Mouse (Mus musculus) embryonic facial prominence, embryonic 15.5 days (tissue): ENCODE measurements around the gene Ifngr2. TPM values are rescaled to one million over a fixed set of nuclear protein-coding genes. Genes with fewer than 3 reads are reported as not detected.

ENCODE experiments used
- ATAC-seq: fragments of 200-750 bp; cut with Nextera tagmentation; 2 replicates; pipeline ENCODE4 v1.8.0; 2017; ENCODE audit warnings: low read depth, moderate TSS enrichment; ENCODE audit not compliant: insufficient number of reproducible peaks, low FRiP score, low TSS enrichment
- H3K27ac ChIP-seq: fragments of 300-500 bp; sonication (generic); replicated peaks from 2 replicates; pipeline ENCODE4 v1.5.1; 2015; ENCODE audit warnings: mild to moderate bottlenecking, inconsistent platforms
- H3K27me3 ChIP-seq: fragments of 300-500 bp; sonication (generic); 2 replicates; pipeline ENCODE4 v1.6.1; 2015; ENCODE audit warnings: inconsistent platforms
- H3K36me3 ChIP-seq: fragments of 300-500 bp; sonication (generic); 2 replicates; pipeline ENCODE4 v1.6.1; 2015; ENCODE audit warnings: mild to moderate bottlenecking, inconsistent platforms
- H3K4me1 ChIP-seq: fragments of 300-500 bp; sonication (generic); 2 replicates; pipeline ENCODE4 v1.6.1; 2015; ENCODE audit warnings: inconsistent platforms
- H3K4me2 ChIP-seq: fragments of 300-500 bp; sonication (generic); replicated peaks from 2 replicates; pipeline ENCODE4 v1.6.1; 2015; ENCODE audit warnings: mild to moderate bottlenecking, inconsistent platforms
- H3K4me3 ChIP-seq: fragments of 300-500 bp; sonication (generic); replicated peaks from 2 replicates; pipeline ENCODE4 v1.5.1; 2015; ENCODE audit warnings: mild to moderate bottlenecking, inconsistent platforms
- H3K9ac ChIP-seq: fragments of 300-500 bp; sonication (generic); 2 replicates; pipeline ENCODE4 v1.6.1; 2015; ENCODE audit warnings: inconsistent platforms
- H3K9me3 ChIP-seq: fragments of 300-500 bp; sonication (generic); replicated peaks from 2 replicates; pipeline ENCODE4 v1.6.1; 2016; ENCODE audit warnings: inconsistent platforms
- WGBS: fragments of 180-500 bp; shearing (Covaris S2); methylation state at CpG from one replicate; pipeline ENCODE4 v1.1.7; 2015; 5-methylcytosine and 5-hydroxymethylcytosine counted together
- polyA plus RNA-seq: library from polyadenylated mRNA; unstranded; fragments of >200 nt; fragmentation: Nextera tagmentation; extraction: Ambion mirVana; gene quantifications from 2 replicates; pipeline ENCODE4 v1.2.1, GENCODE M21; 2015

Gene Ifngr2
- polyA plus RNA-seq, 1 experiment from 2014 or later = 58.8 TPM

GRCm38 (mm10) chr16:91566002-91566401, 19.1 kb downstream of the Ifngr2 start:
- Histone ChIP-seq H3K36me3 (peaks cover 34% of the 10 kb centered on the region), H3K9me3 (no peaks in the 10 kb centered on the region), H3K4me3 (no peak overlapping the region), H3K27me3 (no peaks in the 10 kb centered on the region), H3K4me2 (no peak overlapping the region), H3K27ac (no peak overlapping the region), H3K9ac (no peak overlapping the region), H3K4me1 (no peaks in the 10 kb centered on the region)
- WGBS = 88% methylated on average over 7 of the region's 7 CpGs
- ATAC-seq = no peak

DNA sequence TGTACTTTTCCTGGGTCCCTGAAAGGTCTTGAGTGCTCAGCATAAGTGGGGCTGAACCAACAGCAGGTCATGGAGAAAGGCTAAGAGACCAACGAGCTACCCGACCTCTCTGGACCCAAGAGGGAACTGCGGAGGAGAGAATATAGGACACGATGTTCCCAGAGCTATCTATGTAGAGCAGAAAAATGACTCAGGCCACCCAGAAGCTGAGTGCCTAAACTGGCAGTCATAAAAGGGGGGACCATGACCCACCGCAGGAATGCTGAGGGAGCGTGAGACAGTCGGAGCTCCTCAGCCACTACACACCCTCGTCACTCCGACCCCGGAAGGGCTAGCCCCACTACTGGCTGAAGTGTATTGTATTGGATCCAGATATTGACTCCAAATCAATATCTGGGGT, 22.1 kb downstream of the Ifngr2 start:
- no peak for ATAC-seq
- Histone ChIP-seq H3K27ac (no peak overlapping the region), H3K9ac (no peak overlapping the region), H3K4me2 (no peak overlapping the region), H3K27me3 (no peaks in the 10 kb centered on the region), H3K36me3 (peaks cover 6% of the 10 kb centered on the region; the same call in 1 of the 2 replicates), H3K9me3 (no peaks in the 10 kb centered on the region), H3K4me1 (no peaks in the 10 kb centered on the region), H3K4me3 (no peak overlapping the region)
- WGBS = 88% methylated on average over 10 of the region's 10 CpGs

DNA sequence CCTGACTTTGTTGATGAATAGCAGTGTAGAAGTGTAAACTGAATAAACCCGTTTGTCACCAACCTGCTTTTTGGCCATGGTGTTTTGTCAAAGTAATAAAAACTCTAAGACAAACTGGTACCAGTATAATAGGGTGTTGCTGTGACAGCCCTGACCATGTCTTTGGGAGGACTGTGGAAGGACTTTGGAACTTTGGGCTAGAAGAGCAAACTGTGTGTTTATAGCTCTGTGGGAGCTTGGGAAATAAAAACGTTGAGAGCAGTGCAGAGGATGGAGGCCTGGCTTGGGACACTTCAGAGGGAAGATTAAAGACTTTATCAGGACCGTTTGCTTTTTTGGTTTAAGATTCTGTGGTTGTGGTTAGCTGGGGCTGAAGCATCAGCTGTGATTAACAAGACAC, 24.2 kb downstream of the Ifngr2 start:
- Histone ChIP-seq H3K4me2 (no peak overlapping the region), H3K9me3 (no peaks in the 10 kb centered on the region), H3K27ac (no peak overlapping the region), H3K27me3 (no peaks in the 10 kb centered on the region), H3K9ac (no peak overlapping the region), H3K4me1 (no peaks in the 10 kb centered on the region), H3K36me3 (0 out of 2 replicates have a peak, but pooled peaks cover 6% of the 10 kb centered on the region), H3K4me3 (no peak overlapping the region)
- 62% methylated on average over 3 of the region's 3 CpGs for WGBS
- ATAC-seq = no peak

DNA sequence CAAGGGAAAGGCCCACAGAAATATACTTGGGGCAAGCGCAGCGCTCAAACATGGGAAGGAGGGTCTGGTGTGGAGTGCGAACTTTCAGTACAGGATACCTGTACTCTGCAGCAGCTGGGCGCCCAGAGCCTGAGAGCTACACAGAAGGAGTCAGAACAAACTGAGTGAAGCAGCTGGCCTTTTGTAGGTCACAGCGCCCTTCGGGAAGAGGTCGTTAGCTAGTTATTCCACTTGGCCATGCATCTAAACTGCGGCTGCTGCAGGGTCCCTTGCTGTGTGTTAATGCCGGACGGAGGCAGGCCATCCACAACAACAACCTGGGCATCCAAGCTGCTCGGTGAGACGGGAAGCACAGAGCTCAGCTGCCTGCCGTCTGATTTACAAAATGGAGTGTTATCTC, 28.3 kb downstream of the Ifngr2 start:
- Histone ChIP-seq H3K9me3 (no peaks in the 10 kb centered on the region), H3K4me1 (no peaks in the 10 kb centered on the region), H3K27ac (no peak overlapping the region), H3K4me3 (no peak overlapping the region), H3K4me2 (no peak overlapping the region), H3K9ac (no peak overlapping the region), H3K36me3 (0 out of 2 replicates have a peak, but pooled peaks cover 6% of the 10 kb centered on the region), H3K27me3 (no peaks in the 10 kb centered on the region)
- WGBS = 80% methylated on average over 13 of the region's 13 CpGs
- ATAC-seq = no peak

- Histone ChIP-seq H3K4me3 (no peak overlapping the region), H3K36me3 (peaks cover 14% of the 10 kb centered on the region), H3K4me1 (no peaks in the 10 kb centered on the region), H3K9ac (no peak overlapping the region), H3K27ac (no peak overlapping the region), H3K27me3 (no peaks in the 10 kb centered on the region), H3K9me3 (no peaks in the 10 kb centered on the region), H3K4me2 (no peak overlapping the region)
- 71% methylated on average over 14 of the region's 14 CpGs for WGBS
- no peak for ATAC-seq
Measured at GRCm38 (mm10) chr16:91578980-91579720, 32.3 kb downstream of the Ifngr2 start.

GRCm38 (mm10) chr16:91582307-91582706, 35.4 kb downstream of the Ifngr2 start:
- peaks cover 17% of the 10 kb centered on the region for H3K36me3 ChIP-seq
- 58% methylated on average over 2 of the region's 2 CpGs for WGBS

GRCm38 (mm10) chr16:91585617-91586016, 38.7 kb downstream of the Ifngr2 start:
- H3K4me3 ChIP-seq = no peak overlapping the region
- peaks cover 17% of the 10 kb centered on the region for H3K36me3 ChIP-seq
- 0 out of 2 replicates have a peak, but pooled peaks cover 3% of the 10 kb centered on the region for H3K4me1 ChIP-seq
- H3K9me3 ChIP-seq = no peaks in the 10 kb centered on the region
- H3K4me2 ChIP-seq = no peak overlapping the region
- H3K27ac ChIP-seq = no peak overlapping the region
- no peak overlapping the region for H3K9ac ChIP-seq
- H3K27me3 ChIP-seq = no peaks in the 10 kb centered on the region
- no peak for ATAC-seq
- WGBS = 84% methylated on average over 5 of the region's 5 CpGs

More at GRCm38 (mm10) chr16:91582307-91582706, 35.4 kb downstream of the Ifngr2 start:
- Histone ChIP-seq H3K27ac (no peak overlapping the region), H3K9me3 (no peaks in the 10 kb centered on the region), H3K27me3 (no peaks in the 10 kb centered on the region), H3K4me3 (no peak overlapping the region), H3K4me2 (no peak overlapping the region), H3K9ac (no peak overlapping the region), H3K4me1 (no peaks in the 10 kb centered on the region)
- ATAC-seq = no peak

DNA sequence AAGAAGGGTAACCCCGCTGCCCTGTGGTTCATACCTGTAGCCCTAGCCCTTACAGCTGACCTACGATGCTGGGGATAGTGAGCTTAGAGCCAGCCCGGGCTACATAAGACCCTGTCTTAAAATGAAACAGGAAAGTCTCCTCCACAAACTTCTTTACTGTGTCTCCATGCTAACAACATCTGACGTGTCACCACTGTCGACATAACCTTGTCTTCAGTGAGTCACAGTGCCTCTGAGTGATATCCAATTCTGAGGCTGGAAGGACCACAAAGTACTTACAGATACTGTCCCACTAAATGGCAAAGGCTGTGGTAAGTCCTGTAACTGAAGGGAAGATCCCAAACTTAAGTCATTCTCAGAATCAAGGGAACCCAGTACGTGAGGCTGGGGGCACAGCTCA, 39.4 kb downstream of the Ifngr2 start:
- H3K4me2 ChIP-seq = no peak overlapping the region
- H3K27ac ChIP-seq = no peak overlapping the region
- 0 out of 2 replicates have a peak, but pooled peaks cover 3% of the 10 kb centered on the region for H3K4me1 ChIP-seq
- no peak for ATAC-seq
- no peak overlapping the region for H3K4me3 ChIP-seq
- no peaks in the 10 kb centered on the region for H3K27me3 ChIP-seq
- 87% methylated on average over 6 of the region's 6 CpGs for WGBS
- H3K36me3 ChIP-seq = peaks cover 12% of the 10 kb centered on the region
- no peak overlapping the region for H3K9ac ChIP-seq
- no peaks in the 10 kb centered on the region for H3K9me3 ChIP-seq

DNA sequence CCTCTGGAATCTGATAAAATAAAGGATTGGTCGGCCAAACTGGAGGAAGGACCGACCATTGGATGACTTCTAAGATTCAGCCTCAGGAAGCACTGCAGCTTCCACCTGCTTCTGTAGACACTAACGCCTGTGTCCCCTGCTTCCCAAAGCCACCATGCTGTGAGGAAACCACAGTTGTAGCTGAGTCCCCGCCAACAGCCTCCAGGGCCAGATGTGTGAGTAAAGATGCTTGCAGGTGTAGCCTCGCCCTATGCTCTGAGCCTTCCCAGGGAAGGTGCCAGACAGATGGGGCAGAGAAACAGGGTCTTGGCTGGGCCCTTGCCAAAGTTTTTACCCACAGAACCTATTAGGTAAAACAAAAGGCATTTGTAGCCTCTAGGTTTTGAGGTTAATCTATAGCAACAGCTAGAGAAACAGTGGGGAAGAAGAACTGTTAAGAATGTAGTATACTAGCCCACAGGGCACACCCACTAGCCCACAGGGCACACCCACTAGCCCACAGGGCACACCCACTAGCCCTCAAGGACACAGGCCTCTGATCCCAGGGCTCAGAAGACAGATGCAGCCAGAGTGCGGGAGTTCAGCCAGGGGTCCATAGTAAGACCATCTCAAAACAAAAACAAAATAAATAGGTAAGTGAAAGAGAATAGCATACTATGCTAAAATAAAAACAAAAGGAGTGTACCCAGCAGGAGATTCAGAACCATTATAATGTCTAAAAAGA, 41.0 kb downstream of the Ifngr2 start:
- Histone ChIP-seq H3K4me1 (peaks cover 7% of the 10 kb centered on the region; the same call in 1 of the 2 replicates), H3K36me3 (peaks cover 9% of the 10 kb centered on the region; the same call in 1 of the 2 replicates), H3K27ac (no peak overlapping the region), H3K4me3 (no peak overlapping the region), H3K27me3 (no peaks in the 10 kb centered on the region), H3K9me3 (no peaks in the 10 kb centered on the region), H3K4me2 (no peak overlapping the region), H3K9ac (no peak overlapping the region)
- 56% methylated on average over 6 of the region's 6 CpGs for WGBS
- no peak for ATAC-seq

DNA sequence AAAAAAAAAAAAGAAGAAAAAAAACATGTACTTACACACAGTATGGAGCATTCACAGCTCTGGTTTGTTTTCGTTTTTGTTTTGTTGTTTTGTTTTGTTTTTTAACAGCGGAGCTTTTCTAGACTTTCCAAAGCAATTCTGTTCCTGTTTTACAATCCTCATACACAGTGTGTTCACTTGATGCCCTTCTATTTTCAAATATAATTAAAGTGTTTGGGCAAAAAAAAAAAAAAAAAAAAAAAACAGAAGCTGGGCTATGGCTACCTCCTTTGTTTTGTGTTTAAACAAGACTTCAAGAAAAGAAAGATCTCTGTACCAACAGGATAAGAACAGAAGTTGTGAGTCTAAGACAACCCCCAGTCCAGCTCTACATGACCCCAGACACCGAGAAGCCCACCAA, 41.8 kb downstream of the Ifngr2 start:
- peaks cover 7% of the 10 kb centered on the region; the same call in 1 of the 2 replicates for H3K4me1 ChIP-seq
- H3K9me3 ChIP-seq = no peaks in the 10 kb centered on the region
- H3K36me3 ChIP-seq = peaks cover 9% of the 10 kb centered on the region; the same call in 1 of the 2 replicates
- WGBS = 93% methylated on average over 3 of the region's 3 CpGs
- H3K9ac ChIP-seq = no peak overlapping the region
- ATAC-seq = no peak
- H3K27ac ChIP-seq = no peak overlapping the region
- no peaks in the 10 kb centered on the region for H3K27me3 ChIP-seq
- no peak overlapping the region for H3K4me2 ChIP-seq
- no peak overlapping the region for H3K4me3 ChIP-seq

GRCm38 (mm10) chr16:91592162-91592561, 45.3 kb downstream of the Ifngr2 start:
- H3K9me3 ChIP-seq = no peaks in the 10 kb centered on the region

More at GRCm38 (mm10) chr16:91592162-91592561, 45.3 kb downstream of the Ifngr2 start:
- Histone ChIP-seq H3K4me1 (peaks cover 20% of the 10 kb centered on the region), H3K4me3 (no peak overlapping the region), H3K4me2 (no peak overlapping the region), H3K27me3 (no peaks in the 10 kb centered on the region), H3K9ac (no peak overlapping the region), H3K36me3 (no peaks in the 10 kb centered on the region), H3K27ac (no peak overlapping the region)
- 67% methylated on average over 8 of the region's 8 CpGs for WGBS
- ATAC-seq = no peak
